Mouse (Mus musculus) gastrocnemius, adult 18-20 months (tissue): ENCODE results near the gene Nsmce3. TPM values are rescaled to one million over a fixed set of nuclear protein-coding genes. Genes with fewer than 3 reads are reported as not detected.

Experiments
- DNase-seq: peaks from one replicate; pipeline ENCODE4 v3.0.0; 2021; ENCODE audit warnings: low spot score
- total RNA-seq, 2 experiments: library from RNA; stranded (reverse); gene quantifications; 2 replicates each; pipeline ENCODE4 v1.2.3; 2021

Nsmce3 gene
- total RNA-seq, 2 experiments from 2014 or later, result 2.5 to 2.6 TPM

DNA sequence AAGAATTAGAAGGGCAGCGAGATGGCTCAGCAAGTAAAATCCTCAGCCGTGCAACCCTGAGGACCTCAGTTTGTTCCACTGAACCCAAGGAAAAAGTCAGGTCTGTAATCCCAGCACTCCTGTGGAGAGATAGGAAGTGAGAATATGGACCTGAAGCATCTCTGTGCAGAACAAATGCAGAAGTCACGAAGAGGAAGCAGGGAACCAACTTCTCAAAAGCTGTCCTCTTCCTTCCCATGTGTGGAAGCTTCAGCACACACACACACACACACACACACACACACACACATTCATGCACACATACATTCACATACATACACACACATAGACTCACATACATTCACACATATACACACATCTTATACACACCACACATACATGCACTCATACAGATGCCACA, 9.3 kb downstream of the Nsmce3 start:
- DNase-seq, result no peak

DNA sequence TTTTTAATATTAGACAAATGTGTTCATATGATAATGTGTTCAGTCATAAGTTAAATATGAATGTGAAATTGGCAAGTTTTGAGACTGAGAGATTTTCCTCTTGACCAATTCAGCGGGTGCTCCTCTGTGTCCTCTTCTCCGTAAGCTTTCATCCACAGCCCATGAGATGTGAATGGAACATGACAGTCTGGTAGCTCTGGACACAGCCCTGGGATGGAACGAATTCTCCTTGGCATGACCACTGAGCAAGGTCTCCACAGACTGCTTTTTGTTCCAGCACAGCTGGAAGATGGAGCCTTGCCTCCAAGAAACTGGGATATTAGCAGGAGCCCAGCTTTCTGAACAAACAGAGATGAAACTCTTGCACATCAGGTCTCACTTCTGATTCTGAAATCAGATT, 9.8 kb downstream of the Nsmce3 start:
- no peak for DNase-seq

DNA sequence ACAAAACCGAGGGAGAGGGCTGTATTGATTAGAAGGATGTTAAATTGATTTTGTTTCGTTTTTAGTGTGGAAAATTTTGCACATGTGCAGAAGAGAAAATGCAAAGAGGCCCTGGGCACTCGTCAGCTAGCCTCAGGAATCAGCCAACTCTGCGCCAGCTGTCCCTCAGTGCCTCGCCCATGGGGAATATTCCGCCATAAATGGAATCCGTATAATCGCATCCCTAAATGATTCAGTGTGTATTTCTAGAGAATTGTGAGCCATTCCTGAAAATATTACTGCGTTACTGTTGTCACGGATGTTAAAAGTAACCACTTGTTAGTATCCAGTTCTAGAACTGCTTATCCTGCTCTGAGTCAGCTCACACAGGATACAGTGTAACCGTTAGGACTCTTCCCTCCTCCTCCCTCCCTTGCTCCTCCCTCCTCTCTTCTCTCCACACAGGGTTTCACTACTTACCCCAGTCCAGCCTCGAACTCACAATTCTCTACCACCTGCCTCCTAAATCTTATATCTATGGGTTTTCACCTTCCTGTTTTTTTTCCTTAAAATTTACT, 16.2 kb downstream of the Nsmce3 start:
- DNase-seq, result no peak

GRCm38 (mm10) chr7:64855976-64856375, 16.8 kb downstream of the Nsmce3 start:
- no peak for DNase-seq

DNA sequence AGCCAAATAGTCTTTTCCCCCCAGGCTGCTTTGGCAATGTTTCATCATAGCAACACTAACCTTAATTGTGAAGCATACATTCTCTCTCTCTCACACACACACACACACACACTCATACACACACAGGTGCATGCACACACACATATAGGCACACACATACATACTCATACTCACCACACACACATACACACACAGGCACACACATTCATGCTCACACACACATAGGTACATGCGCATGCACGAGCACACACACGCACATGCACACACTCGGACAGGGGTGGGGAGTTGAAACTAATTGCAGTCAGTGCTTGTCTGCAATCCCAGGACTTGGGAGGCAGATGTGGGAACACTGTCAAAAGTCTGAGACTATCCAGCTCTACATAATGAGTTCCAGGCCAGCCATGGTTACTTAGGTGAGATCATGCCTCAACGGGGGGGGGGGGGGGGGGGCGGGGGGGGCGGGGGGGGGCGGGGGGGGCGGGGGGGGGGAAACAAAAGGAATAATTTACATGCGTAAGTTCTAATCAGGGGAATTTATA, 17.3 kb downstream of the Nsmce3 start:
- DNase-seq, result no peak

DNA sequence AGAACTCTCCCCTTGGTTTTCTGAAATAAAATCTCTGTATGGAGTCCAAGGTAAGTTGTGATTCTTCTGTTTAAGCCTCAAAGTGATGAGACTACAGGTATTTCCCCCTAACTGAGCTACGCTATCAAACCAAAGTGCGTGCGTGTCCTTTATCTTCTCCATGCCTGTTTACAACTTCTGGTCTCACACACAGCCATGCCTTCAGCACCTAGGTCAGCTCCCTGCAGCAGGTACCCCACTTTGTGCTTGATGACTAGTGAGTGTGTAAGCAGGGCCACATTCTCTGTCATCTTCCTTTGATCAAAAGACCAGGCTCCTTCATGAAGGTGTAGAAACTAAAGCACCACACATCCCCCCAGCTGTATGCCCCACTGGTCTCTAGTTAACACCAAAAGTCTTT, 22.0 kb downstream of the Nsmce3 start:
- DNase-seq, result no peak

- no peak for DNase-seq
These were observed 25.4 kb downstream of the Nsmce3 start for GRCm38 (mm10) chr7:64847366-64847899.

DNA sequence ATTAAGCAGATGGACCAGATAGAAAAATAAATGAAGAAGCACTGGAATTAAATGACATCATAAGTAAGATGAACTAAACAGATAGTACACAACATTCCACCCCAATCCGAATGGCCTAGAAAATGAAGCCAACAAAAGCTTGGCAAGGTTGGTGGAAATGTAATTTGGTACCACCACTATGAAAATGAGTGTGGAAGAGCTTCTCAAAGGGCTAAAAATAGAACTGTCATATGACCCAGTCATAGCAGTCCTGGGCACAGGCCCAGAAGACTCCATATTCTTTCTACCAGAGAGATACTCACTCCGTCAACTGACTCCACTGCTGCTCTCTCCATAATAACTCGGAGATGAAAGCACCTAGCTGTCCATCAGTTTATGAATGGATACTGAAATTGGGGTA, 26.7 kb downstream of the Nsmce3 start:
- peak; percentile 45 for DNase-seq

GRCm38 (mm10) chr7:64840946-64841659, 31.7 kb downstream of the Nsmce3 start:
- DNase-seq, result no peak

- no peak for DNase-seq
These were observed 32.3 kb downstream of the Nsmce3 start for GRCm38 (mm10) chr7:64840576-64840895.

GRCm38 (mm10) chr7:64839801-64840575, 32.8 kb downstream of the Nsmce3 start:
- peak; percentile 53 for DNase-seq

- no peak for DNase-seq
These were observed 33.5 kb downstream of the Nsmce3 start for GRCm38 (mm10) chr7:64839281-64839680.

DNA sequence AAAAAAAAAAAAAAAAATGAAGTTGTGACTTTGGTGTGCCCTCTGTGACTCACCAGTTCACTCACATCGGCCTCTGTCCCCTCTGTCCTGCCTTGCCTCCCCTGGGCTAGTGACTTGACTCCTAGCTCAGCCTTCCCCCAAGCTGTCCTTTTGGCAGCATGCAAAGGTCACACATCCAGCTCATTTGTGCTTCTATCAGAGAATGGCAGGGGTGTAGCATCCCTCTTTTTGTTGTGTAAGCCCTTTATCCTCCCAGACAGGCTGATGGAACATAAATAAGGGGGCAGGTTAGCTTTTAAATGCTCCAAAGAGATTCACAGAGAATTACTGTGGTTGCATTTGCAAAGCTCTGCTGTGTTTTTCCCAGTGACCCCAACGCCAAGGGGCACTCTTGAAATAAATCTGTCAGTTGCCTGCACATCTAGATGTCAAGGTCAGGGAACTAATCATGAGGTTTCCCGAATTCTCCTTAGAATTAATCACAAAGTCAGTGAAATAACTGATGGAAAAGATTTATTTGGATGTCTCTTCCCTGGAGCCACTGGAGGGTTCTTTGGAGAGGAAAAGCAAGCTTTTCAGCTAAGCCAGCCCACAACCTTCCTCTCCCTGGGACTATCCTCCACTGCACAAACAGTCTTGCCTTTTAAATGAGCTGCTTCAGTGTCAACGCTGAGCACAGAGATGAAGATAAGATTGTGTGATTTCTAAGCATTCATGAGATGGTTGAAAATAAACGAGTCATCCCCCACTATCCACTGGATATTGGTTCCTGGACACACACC, 42.4 kb downstream of the Nsmce3 start:
- no peak for DNase-seq

- no peak for DNase-seq
These were observed 51.7 kb downstream of the Nsmce3 start for GRCm38 (mm10) chr7:64821081-64821480.

DNA sequence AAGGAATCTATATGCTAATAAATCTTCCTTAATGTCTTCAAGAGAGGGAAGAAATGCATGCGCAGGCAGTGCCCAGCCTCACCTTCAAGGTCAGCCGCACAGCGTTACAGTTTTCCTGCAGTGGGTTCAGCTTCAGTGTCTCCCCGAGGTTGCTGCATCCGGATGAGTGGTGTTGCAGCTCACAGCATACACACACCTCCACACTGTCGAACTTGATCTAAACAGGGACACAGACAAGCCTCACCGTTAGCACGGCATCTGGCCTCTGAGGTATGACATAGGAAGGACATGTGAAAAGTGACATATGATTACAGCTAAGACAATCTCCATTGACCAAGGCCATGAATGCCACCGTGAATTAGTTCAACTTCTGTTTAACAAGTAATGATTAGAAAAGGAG, 53.1 kb downstream of the Nsmce3 start:
- no peak for DNase-seq
